Mouse (Mus musculus) heart, adult 18-20 months (tissue): ENCODE data around the gene Lmna. TPM values are rescaled to one million over a fixed set of nuclear protein-coding genes. Genes with fewer than 3 reads are reported as not detected.

Experiments
- DNase-seq, 2 experiments: peaks; one replicate each; pipeline ENCODE4 v3.0.0; 2021 to 2022; ENCODE audit warnings: mixed read lengths in 1 of 2
- total RNA-seq, 2 experiments: library from RNA; stranded (reverse); gene quantifications; 2 replicates each; pipeline ENCODE4 v1.2.3; 2021

Gene Lmna
- total RNA-seq, 2 experiments from 2014 or later: 113 to 129 TPM

- DNase-seq: no peak
These were observed 30.3 kb upstream of the Lmna start for GRCm38 (mm10) chr3:88540085-88540484.

- no peak for DNase-seq
These were observed 29.6 kb upstream of the Lmna start for GRCm38 (mm10) chr3:88539397-88539796.

- DNase-seq: no peak
These were observed 28.8 kb upstream of the Lmna start for GRCm38 (mm10) chr3:88538271-88539145.

GRCm38 (mm10) chr3:88537146-88537545 is 27.4 kb upstream of the Lmna start:
- DNase-seq: no peak

- peak; percentile 85 to 91 for DNase-seq
These were observed 26.6 kb upstream of the Lmna start for GRCm38 (mm10) chr3:88536103-88536930.

GRCm38 (mm10) chr3:88535527-88535926 is 25.8 kb upstream of the Lmna start:
- no peak for DNase-seq

GRCm38 (mm10) chr3:88535005-88535404 is 25.2 kb upstream of the Lmna start:
- no peak for DNase-seq

- DNase-seq: no peak
These were observed 23.9 kb upstream of the Lmna start for GRCm38 (mm10) chr3:88533706-88534105.

GRCm38 (mm10) chr3:88532689-88533511 is 23.1 kb upstream of the Lmna start:
- DNase-seq: no peak

GRCm38 (mm10) chr3:88532299-88532674 is 22.5 kb upstream of the Lmna start, which contains the start of gene Mex3a:
Gene Mex3a, plus strand, starts transcription at chr3:88532395.
- no peak for DNase-seq

- peak; percentile 88 to 92 for DNase-seq
These were observed 21.9 kb upstream of the Lmna start for GRCm38 (mm10) chr3:88531348-88532298.

- no peak for DNase-seq
These were observed 20.5 kb upstream of the Lmna start for GRCm38 (mm10) chr3:88530082-88530864.

GRCm38 (mm10) chr3:88529204-88530000 is 19.6 kb upstream of the Lmna start:
- DNase-seq: no peak

- no peak for DNase-seq
These were observed 18.9 kb upstream of the Lmna start for GRCm38 (mm10) chr3:88528646-88529045.

- no peak for DNase-seq
These were observed 17.8 kb upstream of the Lmna start for GRCm38 (mm10) chr3:88527565-88527964.

GRCm38 (mm10) chr3:88526157-88527131 is 16.7 kb upstream of the Lmna start:
- DNase-seq: peak; percentile 88 to 89

- DNase-seq: no peak
These were observed 15.3 kb upstream of the Lmna start for GRCm38 (mm10) chr3:88525021-88525420.

- no peak for DNase-seq
These were observed 13.3 kb upstream of the Lmna start for GRCm38 (mm10) chr3:88523027-88523426.
